In genomic region chr14:94615006-94615405, GRCm38 (mm10) we compare ENCODE assay signal across 16 mouse cellular contexts.
"Had no signal": no experiment of that assay in that cellular context is flagged by ENCODE, and none has a peak within 500 bp of the region (broad histone marks: within the 10 kb centered on the region; RNA-seq: fewer than 3 reads in every experiment).

No protein-coding gene starts in this region.

- H3K27me3 ChIP-seq: intestine, embryonic 15.5 days; limb, embryonic 15.5 days; liver, embryonic 13.5 days; neural tube, embryonic 15.5 days had no signal

- DNase-seq: kidney, adult 8-10 months; kidney, postnatal 14 days; layer of hippocampus, postnatal 36 days; liver, embryonic 13.5 days; liver, postnatal 0 days; lung, postnatal 36 days; midbrain, embryonic 14.5 days; right cerebral cortex, adult 18-20 months; right cerebral cortex, postnatal 25 days; thymus, postnatal 36 days had no signal

- ATAC-seq: intestine, embryonic 15.5 days; liver, postnatal 0 days; lung, postnatal 0 days had no signal

- H3K4me2 ChIP-seq: intestine, embryonic 15.5 days; limb, embryonic 15.5 days; liver, embryonic 13.5 days; neural tube, embryonic 15.5 days had no signal

- H3K9me3 ChIP-seq: intestine, embryonic 15.5 days; limb, embryonic 15.5 days; liver, embryonic 13.5 days; midbrain, embryonic 10.5 days; neural tube, embryonic 15.5 days had no signal

- H3K4me1 ChIP-seq: intestine, embryonic 15.5 days; limb, embryonic 15.5 days; liver, embryonic 13.5 days; midbrain, embryonic 10.5 days; neural tube, embryonic 15.5 days had no signal

- H3K9ac ChIP-seq: intestine, embryonic 15.5 days; limb, embryonic 15.5 days; liver, embryonic 13.5 days; liver, postnatal 0 days; neural tube, embryonic 15.5 days had no signal

- H3K4me3 ChIP-seq: intestine, embryonic 15.5 days; limb, embryonic 15.5 days; liver, embryonic 13.5 days; midbrain, embryonic 10.5 days; myocyte; neural tube, embryonic 15.5 days had no signal

- H3K36me3 ChIP-seq: intestine, embryonic 15.5 days; limb, embryonic 15.5 days; liver, embryonic 13.5 days; midbrain, embryonic 10.5 days; neural tube, embryonic 15.5 days had no signal

- H3K27ac ChIP-seq: intestine, embryonic 15.5 days; limb, embryonic 15.5 days; liver, embryonic 13.5 days; midbrain, embryonic 10.5 days; neural tube, embryonic 15.5 days had no signal
